Mouse (Mus musculus): ENCODE measurements around the gene Gm14443. TPM values are rescaled to one million over a fixed set of nuclear protein-coding genes. Genes with fewer than 3 reads are reported as not detected.
A peak's percentile ranks its signal among the peaks of the same experiment; 100 is the strongest.
"Not testable (repeated sequence)": the region's sequence is repeated elsewhere in the genome, so short reads cannot be mapped to it uniquely, and the experiment has no call there.

Gene Gm14443
- polyA plus RNA-seq, 1 experiment from 2014 or later = 0.90 TPM

GRCm38 (mm10) chr2:175161438-175161837 lies 14.2 kb downstream of the Gm14443 start:
- not testable (repeated sequence) for H3K4me1 ChIP-seq (ENCODE audit: control insufficient read depth, insufficient read depth, low read length)
- WGBS = 90% methylated on average over 4 of the region's 4 CpGs

DNA sequence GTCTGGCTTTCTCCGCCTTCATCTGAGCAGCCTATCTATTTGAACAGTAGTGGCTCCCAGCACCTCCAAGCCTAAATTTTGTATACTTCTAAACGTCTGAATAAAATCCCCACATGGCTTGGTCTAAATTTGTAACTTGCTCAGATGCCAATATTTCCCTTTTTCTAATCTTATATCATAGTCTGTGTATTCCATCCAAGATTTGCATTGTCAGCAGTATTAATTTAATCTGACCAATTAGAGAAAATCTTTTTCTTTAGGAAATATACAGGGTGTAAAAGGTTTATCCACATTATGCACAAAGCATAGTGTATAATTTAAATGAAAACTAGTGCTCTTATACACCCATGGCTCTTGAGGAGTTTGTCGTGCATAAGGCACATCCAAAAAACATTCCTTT lies 17.0 kb downstream of the Gm14443 start:
- ATAC-seq (ENCODE audit: insufficient read depth, low FRiP score, low TSS enrichment) (no peak), DNase-seq (ENCODE audit: low spot score) (no peak)
- Histone ChIP-seq H3K9me3 (ENCODE audit: control insufficient read depth, low read length) (no peaks in the 10 kb centered on the region), H3K27me3 (ENCODE audit: control insufficient read depth, insufficient read depth, low read length) (no peaks in the 10 kb centered on the region), H3K36me3 (ENCODE audit: control insufficient read depth, insufficient read depth, low read length) (no peaks in the 10 kb centered on the region), H3K9ac (ENCODE audit: low read length) (no peak overlapping the region), H3K4me3 (ENCODE audit: low read depth, low read length) (no peak overlapping the region), H3K4me2 (ENCODE audit: low read depth) (no peak overlapping the region), H3K4me1 (ENCODE audit: control insufficient read depth, insufficient read depth, low read length) (no peaks in the 10 kb centered on the region), H3K27ac (ENCODE audit: low read depth, low read length) (no peak overlapping the region)
- 90% methylated on average over 3 of the region's 3 CpGs for WGBS

More at GRCm38 (mm10) chr2:175161438-175161837, 14.2 kb downstream of the Gm14443 start:
- not testable (repeated sequence) for H3K9ac ChIP-seq (ENCODE audit: low read length); H3K27me3 ChIP-seq (ENCODE audit: control insufficient read depth, insufficient read depth, low read length); H3K4me2 ChIP-seq (ENCODE audit: low read depth); DNase-seq (ENCODE audit: low spot score); H3K4me3 ChIP-seq (ENCODE audit: low read depth, low read length); ATAC-seq (ENCODE audit: insufficient read depth, low FRiP score, low TSS enrichment); H3K36me3 ChIP-seq (ENCODE audit: control insufficient read depth, insufficient read depth, low read length); H3K27ac ChIP-seq (ENCODE audit: low read depth, low read length); H3K9me3 ChIP-seq (ENCODE audit: control insufficient read depth, low read length)

GRCm38 (mm10) chr2:175156696-175157095 lies 19.0 kb downstream of the Gm14443 start:
- Histone ChIP-seq H3K9ac (ENCODE audit: low read length) (no peak overlapping the region), H3K4me3 (ENCODE audit: low read depth, low read length) (no peak overlapping the region), H3K9me3 (ENCODE audit: control insufficient read depth, low read length) (no peaks in the 10 kb centered on the region), H3K27ac (ENCODE audit: low read depth, low read length) (no peak overlapping the region), H3K4me1 (ENCODE audit: control insufficient read depth, insufficient read depth, low read length) (no peaks in the 10 kb centered on the region), H3K4me2 (ENCODE audit: low read depth) (no peak overlapping the region), H3K27me3 (ENCODE audit: control insufficient read depth, insufficient read depth, low read length) (no peaks in the 10 kb centered on the region), H3K36me3 (ENCODE audit: control insufficient read depth, insufficient read depth, low read length) (no peaks in the 10 kb centered on the region)
- no peak for ATAC-seq (ENCODE audit: insufficient read depth, low FRiP score, low TSS enrichment)
- WGBS = 93% methylated on average over 13 of the region's 13 CpGs
- no peak for DNase-seq (ENCODE audit: low spot score)

DNA sequence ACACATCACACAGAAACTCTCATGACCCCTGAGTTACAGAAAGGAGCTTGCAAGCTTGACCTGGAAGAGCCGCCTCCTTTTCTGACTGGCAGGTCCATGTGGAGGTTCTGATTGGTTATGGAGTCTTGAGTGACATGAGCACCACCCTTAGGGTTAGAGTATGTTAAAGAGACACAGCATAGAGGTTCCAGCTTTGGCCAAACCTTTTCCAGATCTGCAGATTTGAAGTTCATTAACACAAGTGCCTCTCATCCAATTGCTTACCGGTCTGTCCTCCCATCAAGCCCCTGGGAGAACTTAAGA lies 33.7 kb downstream of the Gm14443 start, which contains the start of gene Gm14399:
TSS of gene Gm14399 (minus strand) at position 20 of the 303 bp plus-strand sequence.
- H3K27me3 ChIP-seq (ENCODE audit: control insufficient read depth, insufficient read depth, low read length); DNase-seq (ENCODE audit: low spot score); H3K4me1 ChIP-seq (ENCODE audit: control insufficient read depth, insufficient read depth, low read length); H3K36me3 ChIP-seq (ENCODE audit: control insufficient read depth, insufficient read depth, low read length); H3K9me3 ChIP-seq (ENCODE audit: control insufficient read depth, low read length); H3K9ac ChIP-seq (ENCODE audit: low read length); H3K27ac ChIP-seq (ENCODE audit: low read depth, low read length); ATAC-seq (ENCODE audit: insufficient read depth, low FRiP score, low TSS enrichment): not testable (repeated sequence)
- 0% methylated on average over 1 of the region's 2 CpGs for WGBS
- Histone ChIP-seq H3K4me3 (ENCODE audit: low read depth, low read length) (peak within 1 kb of the TSS; percentile 34), H3K4me2 (ENCODE audit: low read depth) (peak within 1 kb of the TSS; percentile 30; the same call in 1 of the 2 replicates)

DNA sequence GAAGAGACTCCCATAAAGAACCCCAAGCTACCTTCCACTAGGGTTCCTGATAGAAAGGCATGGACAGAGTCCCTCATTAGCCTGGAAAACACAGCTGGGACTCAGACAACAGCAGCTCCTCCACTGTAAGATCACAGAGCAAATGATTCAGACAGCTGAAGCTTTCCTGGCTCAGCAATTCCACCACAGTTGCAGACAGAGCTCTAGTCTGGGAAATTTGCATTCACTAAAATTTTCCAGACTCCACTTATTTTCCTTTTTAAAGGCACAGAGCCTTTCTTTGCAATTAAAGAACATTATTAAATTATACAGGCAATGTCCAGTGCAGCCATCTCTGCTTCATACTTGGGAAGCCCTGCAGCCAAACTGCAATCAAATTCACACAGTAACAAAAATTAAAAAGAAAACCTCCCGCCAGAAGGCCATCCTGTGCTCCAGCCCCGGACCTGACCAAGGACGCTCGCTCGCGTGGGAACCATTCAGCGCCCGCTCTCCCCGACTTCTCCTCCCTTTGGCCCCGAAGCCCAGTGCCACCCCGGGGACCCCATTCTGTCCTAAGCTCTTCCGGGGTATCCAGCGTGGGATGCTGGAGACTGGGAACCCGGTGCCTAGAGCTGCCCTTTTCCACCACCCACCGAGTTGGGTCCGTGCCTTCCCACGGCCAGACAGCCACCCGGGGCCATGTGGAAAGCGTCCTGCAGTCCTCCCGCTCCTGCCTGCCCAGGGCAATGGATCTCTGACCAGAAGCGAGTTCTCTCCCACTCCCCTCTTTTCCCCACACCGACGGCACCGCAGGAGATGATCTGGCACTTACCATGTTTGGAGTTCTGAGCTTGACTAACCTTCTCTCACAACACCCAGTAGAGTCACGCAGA lies 34.3 kb downstream of the Gm14443 start:
- not testable (repeated sequence) for H3K9ac ChIP-seq (ENCODE audit: low read length); DNase-seq (ENCODE audit: low spot score); H3K36me3 ChIP-seq (ENCODE audit: control insufficient read depth, insufficient read depth, low read length); H3K9me3 ChIP-seq (ENCODE audit: control insufficient read depth, low read length); H3K27ac ChIP-seq (ENCODE audit: low read depth, low read length); H3K4me1 ChIP-seq (ENCODE audit: control insufficient read depth, insufficient read depth, low read length); H3K27me3 ChIP-seq (ENCODE audit: control insufficient read depth, insufficient read depth, low read length); ATAC-seq (ENCODE audit: insufficient read depth, low FRiP score, low TSS enrichment)
- peak overlapping the region; percentile 34 for H3K4me3 ChIP-seq (ENCODE audit: low read depth, low read length)
- peak overlapping the region; percentile 30; the same call in 1 of the 2 replicates for H3K4me2 ChIP-seq (ENCODE audit: low read depth)
- WGBS = 5% methylated on average over 23 of the region's 25 CpGs

DNA sequence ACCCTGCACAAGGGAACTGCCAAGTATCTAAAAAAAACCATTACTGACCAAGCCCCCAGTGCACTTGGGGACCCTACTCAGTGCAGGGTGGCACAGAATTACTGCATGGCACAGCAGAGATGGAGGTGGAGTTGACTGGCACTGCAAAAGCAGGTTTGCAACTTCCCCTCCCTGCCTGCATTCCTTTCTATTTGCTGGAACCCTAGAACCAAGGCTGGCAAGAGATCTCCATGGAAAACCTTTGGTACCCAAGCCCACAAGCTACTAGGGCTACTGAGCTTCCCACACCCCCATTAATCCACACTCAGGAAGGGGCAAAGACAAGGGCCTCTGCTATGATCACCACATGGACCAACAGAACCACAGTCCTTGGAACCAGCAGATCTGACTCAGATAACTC lies 35.0 kb downstream of the Gm14443 start:
- H3K4me3 ChIP-seq (ENCODE audit: low read depth, low read length); H3K36me3 ChIP-seq (ENCODE audit: control insufficient read depth, insufficient read depth, low read length); H3K27ac ChIP-seq (ENCODE audit: low read depth, low read length); H3K27me3 ChIP-seq (ENCODE audit: control insufficient read depth, insufficient read depth, low read length); H3K4me2 ChIP-seq (ENCODE audit: low read depth); DNase-seq (ENCODE audit: low spot score); H3K9me3 ChIP-seq (ENCODE audit: control insufficient read depth, low read length); H3K9ac ChIP-seq (ENCODE audit: low read length); ATAC-seq (ENCODE audit: insufficient read depth, low FRiP score, low TSS enrichment); H3K4me1 ChIP-seq (ENCODE audit: control insufficient read depth, insufficient read depth, low read length): not testable (repeated sequence)

Other genes with a start within 250 kb of the Gm14443 start
- gene Gm14444, start 165.6 kb downstream of the Gm14443 start, polyA plus RNA-seq (2014; fragmentation: Nextera tagmentation; extraction: Ambion mirVana) = not detected in 2 replicates
- gene Gm14393, start 108.1 kb downstream of the Gm14443 start, polyA plus RNA-seq (2014; fragmentation: Nextera tagmentation; extraction: Ambion mirVana) = 0.53 and 0.91 TPM in 2 replicates
- 3.0 and 3.5 TPM in 2 replicates for gene Gm14399, start 33.9 kb downstream of the Gm14443 start, polyA plus RNA-seq (2014; fragmentation: Nextera tagmentation; extraction: Ambion mirVana)
- 9.9 and 10.4 TPM in 2 replicates for gene Gm14391, start 31.0 kb upstream of the Gm14443 start, polyA plus RNA-seq (2014; fragmentation: Nextera tagmentation; extraction: Ambion mirVana)
- 0.52 TPM in 1 of 2 replicates, not detected in the other for gene Gm14440, start 99.3 kb upstream of the Gm14443 start, polyA plus RNA-seq (2014; fragmentation: Nextera tagmentation; extraction: Ambion mirVana)
- gene Gm4631, start 162.3 kb upstream of the Gm14443 start, polyA plus RNA-seq (2014; fragmentation: Nextera tagmentation; extraction: Ambion mirVana) = 18.4 and 19.3 TPM in 2 replicates
- gene Zfp968, start 196.6 kb upstream of the Gm14443 start, polyA plus RNA-seq (2014; fragmentation: Nextera tagmentation; extraction: Ambion mirVana) = 4.2 and 5.6 TPM in 2 replicates

All from neural tube, embryonic 11.5 days (tissue).